Mouse (Mus musculus) brain, embryonic 14.5 days (tissue): ENCODE data around the gene Arhgef15.

Experiments
- CTCF ChIP-seq: fragments of 200-500 bp; IDR thresholded peaks from 2 replicates; pipeline ENCODE4 v1.5.1; 2012; ENCODE audit warnings: inconsistent platforms, mild to moderate bottlenecking, moderate library complexity, borderline replicate concordance; ENCODE audit not compliant: insufficient read depth, insufficient read length; ENCODE audit errors: extremely low read depth
- POLR2A ChIP-seq: fragments of 200-500 bp; IDR thresholded peaks from 2 replicates; pipeline ENCODE4 v1.6.1; 2012; ENCODE audit warnings: mild to moderate bottlenecking, inconsistent platforms, borderline replicate concordance; ENCODE audit not compliant: poor library complexity, insufficient read depth, insufficient read length, severe bottlenecking; ENCODE audit errors: extremely low read depth

- no peak for TF ChIP-seq POLR2A
- TF ChIP-seq CTCF = no peak
These were observed 10.4 kb downstream of the Arhgef15 start for GRCm38 (mm10) chr11:68946806-68947440.
